Mouse (Mus musculus): ENCODE data around the gene Ccser1.

GRCm38 (mm10) chr6:62264525-62264924 lies 1084.4 kb downstream of the Ccser1 start:
- TF ChIP-seq CTCF (IDR thresholded peaks at IDR 0.05; ENCODE audit: borderline replicate concordance, insufficient read depth, low read depth, low read length), result no peak
- TF ChIP-seq POLR2A (IDR thresholded peaks at IDR 0.05; ENCODE audit: borderline replicate concordance, insufficient read depth, low read length), result no peak

Data from cerebellum, adult 2 months (tissue).